Mouse (Mus musculus) gastrocnemius, adult 8-10 months (tissue): ENCODE measurements around the gene Fgr. TPM values are rescaled to one million over a fixed set of nuclear protein-coding genes. Genes with fewer than 3 reads are reported as not detected.

Source experiments
- DNase-seq, 2 experiments: peaks; one replicate each; pipeline ENCODE4 v3.0.0; 2022; ENCODE audit warnings: low spot score in 2 of 2
- total RNA-seq, 4 experiments: library from RNA; stranded (reverse); gene quantifications; 2 replicates each; pipeline ENCODE4 v1.2.4; 2022

Gene Fgr
- total RNA-seq, 4 experiments from 2014 or later = not detected

GRCm38 (mm10) chr4:132958741-132959678 is 14.9 kb upstream of the Fgr start:
- no peak for DNase-seq

DNA sequence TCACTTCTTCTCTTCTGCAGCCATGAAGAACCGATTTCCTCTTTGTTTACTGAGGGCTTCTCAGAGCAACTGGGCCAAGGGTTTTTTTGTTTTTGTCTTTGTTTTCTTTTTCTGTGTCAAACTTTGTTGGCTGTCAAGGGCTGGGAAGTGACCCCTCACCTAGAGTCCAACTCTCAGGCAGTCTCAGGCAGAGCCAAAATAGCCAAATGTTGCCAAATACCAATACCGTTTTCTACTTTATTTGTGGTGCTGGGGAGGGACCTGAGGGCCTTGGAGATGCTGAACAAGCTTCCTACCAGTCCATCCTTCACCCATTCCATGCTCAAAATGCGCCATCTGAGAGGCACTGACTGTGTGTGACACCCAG is 14.2 kb upstream of the Fgr start:
- no peak for DNase-seq

- no peak for DNase-seq
Measured at GRCm38 (mm10) chr4:132960313-132960712, 13.6 kb upstream of the Fgr start.

- no peak for DNase-seq
Measured at GRCm38 (mm10) chr4:132960864-132961639, 12.8 kb upstream of the Fgr start.

GRCm38 (mm10) chr4:132961866-132962265 is 12.0 kb upstream of the Fgr start:
- no peak for DNase-seq

DNA sequence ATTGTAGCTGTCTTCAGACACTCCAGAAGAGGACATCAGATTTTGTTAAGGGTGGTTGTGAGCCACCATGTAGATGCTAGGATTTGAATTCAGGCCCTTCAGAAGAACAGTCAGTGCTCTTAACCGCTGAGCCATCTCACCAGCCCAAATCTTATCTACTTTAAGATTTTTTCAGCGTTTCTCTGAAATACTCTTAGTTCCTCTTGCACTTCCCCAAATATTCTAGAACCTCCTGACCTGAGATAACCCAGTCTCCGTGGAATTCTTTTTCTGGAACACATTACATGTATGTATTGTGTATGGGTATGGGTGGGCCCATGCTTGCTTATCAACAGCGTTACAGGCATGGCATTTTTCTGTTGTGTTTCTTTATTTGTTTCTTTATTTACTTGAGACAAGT is 11.3 kb upstream of the Fgr start:
- DNase-seq = no peak

- DNase-seq = no peak
Measured at GRCm38 (mm10) chr4:132963436-132963835, 10.5 kb upstream of the Fgr start.

DNA sequence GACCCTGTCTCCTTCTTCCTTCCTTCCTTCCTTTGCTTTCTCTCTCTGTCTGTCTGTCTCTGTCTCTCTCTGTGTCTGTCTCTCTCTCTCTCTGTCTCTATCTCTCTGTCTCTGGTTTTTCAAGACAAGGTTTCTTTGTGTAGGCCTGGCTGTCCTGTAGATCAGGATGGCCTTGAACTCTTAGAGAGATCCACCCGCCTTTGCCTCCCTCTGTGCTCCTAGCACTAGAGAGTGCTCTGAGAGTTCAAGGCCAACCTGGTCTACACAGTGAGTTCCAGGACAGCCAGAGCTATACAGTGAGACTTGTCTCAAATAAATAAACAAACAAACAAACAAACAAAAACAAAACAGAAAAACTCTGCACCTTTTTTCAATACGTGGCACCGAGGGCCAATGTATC is 9.8 kb upstream of the Fgr start:
- DNase-seq = no peak

DNA sequence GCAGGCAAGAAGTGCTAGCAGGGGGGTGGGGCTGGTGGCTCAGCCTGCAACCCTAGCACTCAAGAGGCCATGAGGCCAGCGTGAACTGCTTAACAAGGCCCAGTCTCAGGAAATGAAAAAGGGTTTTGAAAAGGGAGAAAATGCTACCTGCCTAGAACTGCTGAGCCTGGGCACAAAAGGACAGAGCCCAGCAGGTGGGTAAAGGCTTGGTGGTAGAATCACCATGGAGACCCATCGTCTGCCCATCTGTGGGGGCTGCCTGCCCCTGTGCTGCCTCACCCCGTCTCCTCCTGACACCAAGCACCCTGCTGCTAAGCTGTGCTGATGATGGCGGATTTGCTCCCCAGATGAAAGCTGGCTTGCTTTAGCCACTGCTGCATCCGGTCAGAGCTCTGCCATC is 9.4 kb upstream of the Fgr start:
- DNase-seq = no peak

DNA sequence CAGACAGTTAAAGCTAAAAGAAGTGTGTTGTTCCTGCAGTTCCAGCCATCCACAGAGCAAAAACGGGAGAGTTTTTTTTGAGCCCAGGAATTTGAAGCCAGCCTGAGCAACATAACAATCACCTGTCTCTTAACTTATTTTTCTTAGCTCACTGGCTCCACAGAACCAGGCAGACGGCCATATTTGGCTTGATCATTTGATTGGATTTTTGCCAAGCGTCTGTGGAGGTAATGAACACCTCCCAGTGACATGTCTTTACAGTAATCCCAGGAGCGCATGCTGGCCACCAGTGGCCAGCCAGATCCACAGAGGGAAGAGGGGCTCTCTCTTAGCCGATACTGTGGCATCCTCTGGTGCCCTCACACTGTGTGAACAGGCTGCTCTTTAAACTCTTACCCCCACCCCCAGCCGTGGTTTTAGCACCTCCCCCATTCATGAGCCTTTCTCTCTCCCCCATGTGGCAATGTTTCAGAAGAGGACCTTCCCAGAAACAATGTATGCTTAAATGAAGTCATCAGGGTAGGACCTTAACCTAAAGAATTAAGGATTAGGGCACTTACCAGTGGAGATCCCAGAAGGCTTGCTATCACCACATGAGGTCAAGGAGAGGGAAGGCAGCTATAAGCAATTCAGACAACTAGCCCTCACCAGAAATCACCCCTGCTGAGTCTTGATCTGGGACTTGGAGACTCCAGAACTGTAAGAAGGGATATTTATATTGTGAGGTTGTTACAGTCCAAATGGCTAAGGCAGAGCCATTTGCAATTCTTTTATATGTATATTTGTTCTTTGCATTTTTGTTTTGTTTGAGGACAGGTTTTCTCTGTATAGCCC is 5.6 kb upstream of the Fgr start:
- DNase-seq = no peak

DNA sequence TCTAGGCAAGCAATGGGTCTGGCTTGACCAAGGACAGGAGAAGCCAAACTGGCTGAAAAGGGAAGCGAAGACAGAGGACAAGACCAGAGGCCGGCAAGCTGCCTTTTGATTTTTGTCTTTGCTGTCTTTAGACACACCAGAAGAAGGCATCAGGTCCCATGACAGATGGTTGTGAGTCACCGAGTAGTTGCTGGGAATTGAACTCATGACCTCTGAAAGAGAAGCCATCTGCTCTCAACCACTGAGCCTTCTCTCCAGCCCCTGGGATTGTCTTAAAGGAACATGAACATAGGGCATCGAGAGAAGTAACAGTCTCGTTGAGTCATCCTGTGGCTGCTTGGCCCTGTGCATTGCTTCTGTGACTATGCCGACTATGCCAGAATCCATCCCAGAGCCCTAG is 2.3 kb upstream of the Fgr start:
- DNase-seq = no peak

DNA sequence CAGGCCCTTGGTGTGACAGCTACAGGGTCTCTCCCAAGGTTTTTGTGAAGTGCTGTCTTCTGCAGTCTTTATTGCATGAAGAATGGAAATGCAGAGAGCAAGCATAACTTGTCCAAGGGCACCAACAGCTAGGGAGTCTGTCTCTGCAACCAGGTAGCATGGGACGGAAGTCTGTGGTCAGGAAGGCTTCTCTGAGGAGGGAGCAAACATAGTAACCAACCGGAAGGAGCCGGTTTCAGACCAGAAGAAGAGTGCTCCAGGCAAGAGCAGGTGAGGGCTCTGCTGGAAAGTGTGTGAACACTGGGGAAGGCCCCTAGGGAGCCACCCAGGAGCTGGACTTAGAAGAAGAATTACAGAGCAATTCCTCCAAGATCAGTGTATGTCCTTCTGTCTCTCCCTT is 1.8 kb upstream of the Fgr start:
- no peak for DNase-seq

- no peak for DNase-seq
Measured at GRCm38 (mm10) chr4:132972556-132972955, 1.3 kb upstream of the Fgr start.

DNA sequence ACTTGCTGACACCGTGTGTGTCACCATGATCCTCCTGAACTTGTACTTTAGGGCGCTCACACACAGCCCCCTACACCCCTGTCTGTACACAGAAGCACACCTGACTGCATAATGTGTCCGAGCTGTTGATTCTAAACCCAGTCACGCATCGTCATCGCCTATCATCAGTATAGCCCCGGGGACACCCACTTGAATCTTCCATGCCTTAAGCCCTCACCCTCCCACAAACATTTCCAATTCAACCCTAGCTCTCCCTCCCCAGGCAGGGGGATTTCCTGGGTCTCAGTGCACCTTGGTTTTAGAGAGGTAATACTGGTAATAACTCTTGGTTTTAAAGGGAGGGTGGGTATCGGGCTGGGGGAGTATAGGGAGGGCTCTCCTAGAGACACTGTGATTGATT is 709 bp upstream of the Fgr start:
- DNase-seq = no peak

- DNase-seq = peak; percentile 21 to 36
Measured at GRCm38 (mm10) chr4:132974904-132975303, 1.0 kb downstream of the Fgr start.

DNA sequence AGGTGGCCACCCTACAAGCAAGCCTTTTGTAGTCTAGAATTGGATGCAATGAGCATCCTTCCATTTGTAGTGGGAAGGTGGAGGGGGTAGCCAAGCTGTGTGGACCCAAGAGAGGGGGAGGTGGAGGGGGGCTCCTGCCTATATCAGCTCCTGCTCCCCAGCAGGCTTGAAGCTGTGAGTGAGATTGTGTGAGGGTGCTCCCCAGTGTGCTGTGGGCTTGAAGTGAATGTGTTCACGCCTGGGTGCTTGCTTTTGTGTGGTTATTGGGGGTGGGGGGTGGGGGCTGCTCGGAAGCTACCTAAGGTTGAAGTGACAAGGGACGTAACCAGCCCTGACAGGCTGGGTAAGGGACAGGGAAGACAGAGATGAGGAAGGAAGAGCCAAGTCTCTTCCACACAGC is 1.9 kb downstream of the Fgr start:
- DNase-seq = no peak

DNA sequence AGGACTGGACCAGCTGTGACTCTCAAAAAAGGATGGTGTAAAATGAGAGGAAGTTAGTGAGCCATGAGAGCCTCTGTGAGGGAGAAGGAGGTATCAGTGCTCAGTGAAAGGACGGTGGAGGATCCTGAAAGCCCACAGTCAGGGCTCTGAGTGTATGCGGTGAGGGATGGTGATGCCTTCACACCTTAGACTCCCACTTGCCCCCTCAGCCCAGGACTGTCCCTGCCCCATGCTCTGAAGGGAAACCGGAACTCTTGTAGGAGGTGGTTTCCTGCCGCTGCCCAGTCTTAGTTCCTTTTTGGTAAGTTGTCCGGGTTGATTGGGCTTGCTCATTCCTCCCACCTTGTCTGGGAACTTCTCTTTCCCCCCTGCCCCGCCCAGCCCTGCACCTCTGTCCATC is 2.8 kb downstream of the Fgr start:
- DNase-seq = no peak

DNA sequence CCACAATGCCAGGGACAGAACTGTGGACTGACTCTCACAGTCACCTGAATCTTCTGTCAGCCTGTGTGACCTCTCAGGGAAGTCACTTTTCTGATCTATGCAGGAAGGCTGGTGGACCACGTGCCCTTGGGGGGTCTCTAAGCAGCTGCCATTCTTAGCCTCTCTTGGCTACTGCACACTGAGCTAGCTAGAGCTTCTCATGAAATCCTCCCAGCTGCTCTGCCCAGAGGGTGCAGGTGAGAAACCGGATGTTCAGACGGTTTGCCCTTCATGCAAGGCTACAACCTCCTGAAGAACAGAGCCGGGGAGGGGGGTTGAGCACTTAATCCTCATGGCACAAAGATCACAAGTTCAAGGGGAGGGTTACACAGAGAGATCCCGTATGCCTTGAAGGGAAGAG is 3.7 kb downstream of the Fgr start:
- DNase-seq = no peak

GRCm38 (mm10) chr4:132979186-132979585 is 5.3 kb downstream of the Fgr start:
- DNase-seq = no peak

GRCm38 (mm10) chr4:132981621-132982020 is 7.7 kb downstream of the Fgr start:
- DNase-seq = no peak

DNA sequence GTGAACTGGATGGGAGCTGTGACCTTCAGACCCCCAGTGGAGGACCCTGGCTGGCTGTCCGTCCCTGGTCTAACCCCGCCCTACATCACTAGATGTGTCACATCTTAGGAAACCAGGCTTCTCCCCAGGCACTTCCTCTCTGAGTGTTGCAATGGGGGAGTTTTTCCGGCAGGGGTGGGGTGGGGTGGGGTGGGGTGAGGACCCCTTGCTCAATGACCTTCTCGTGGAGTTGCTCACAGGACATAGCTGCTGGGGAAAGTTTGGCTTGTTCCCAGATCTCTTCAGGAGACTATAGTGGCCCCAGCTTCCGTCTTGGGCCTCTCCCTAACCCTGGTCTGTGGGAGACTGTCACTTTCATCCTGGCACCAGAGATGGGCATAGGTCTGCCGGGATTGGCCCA is 9.1 kb downstream of the Fgr start:
- no peak for DNase-seq
